Mouse (Mus musculus): ENCODE results near the gene Gm21974.

DNA sequence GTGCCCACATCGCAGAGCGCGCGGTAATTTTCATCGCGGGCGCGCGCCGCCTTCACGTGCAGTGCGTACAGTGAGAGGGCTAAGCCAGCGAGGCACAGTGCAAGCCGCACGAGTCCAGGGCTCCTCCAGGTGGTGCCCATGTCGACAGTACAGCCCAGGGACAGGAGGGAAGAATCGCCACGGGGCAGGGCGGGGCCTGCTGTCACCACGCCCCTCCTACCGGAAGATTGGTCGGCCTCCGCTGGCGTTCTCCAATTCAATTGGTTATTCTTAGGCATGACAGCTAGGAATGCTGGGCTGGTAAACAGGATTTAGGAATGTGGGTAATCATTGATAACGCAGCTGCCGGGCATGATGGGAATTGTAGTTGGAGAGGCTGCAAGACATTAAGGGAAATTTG, at the start of gene Gm21974, which contains the start of gene Vkorc1:
- TF ChIP-seq CTCF (IDR thresholded peaks at IDR 0.05; ENCODE audit: extremely low read depth, insufficient read depth, insufficient read length, insufficient replicate concordance) = 0 out of 2 replicates have a peak, but pooled peaks have one; percentile 11
- no peak for TF ChIP-seq POLR2A (IDR thresholded peaks at IDR 0.05; ENCODE audit: low read depth, low read length)
